Mouse (Mus musculus) cerebellum, adult 18-20 months (tissue): ENCODE measurements at regions not wholly inside any gene's neighbourhood (a gene's known extent, or its start where the extent isn't known, plus 50 kb on each side); places are given as distances from the start of the nearest gene placed in this dataset.
A peak's percentile ranks its signal among the peaks of the same experiment; 100 is the strongest.

Experiments used
- DNase-seq, 2 experiments: peaks; one replicate each; pipeline ENCODE4 v3.0.0; 2021

DNA sequence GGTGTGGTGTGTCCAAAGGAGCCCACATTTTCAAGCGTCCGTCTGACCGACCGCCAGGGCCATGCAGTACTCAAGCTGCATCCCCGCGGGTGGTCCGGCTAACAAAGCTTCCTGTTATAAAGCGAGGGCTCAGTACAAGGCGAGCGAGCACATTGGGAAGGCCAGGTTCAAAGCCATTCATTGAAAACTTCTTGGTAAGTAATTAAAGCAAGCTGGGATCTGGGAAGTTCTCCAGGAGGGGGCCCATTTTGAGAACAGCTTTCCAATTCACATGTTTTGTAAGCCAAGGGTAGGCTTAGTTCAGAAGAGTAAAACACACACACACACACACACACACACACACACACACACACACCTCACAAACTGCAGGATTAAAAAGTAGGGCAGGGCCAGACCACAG, 57.3 kb upstream of the Prep start:
- DNase-seq: no peak

DNA sequence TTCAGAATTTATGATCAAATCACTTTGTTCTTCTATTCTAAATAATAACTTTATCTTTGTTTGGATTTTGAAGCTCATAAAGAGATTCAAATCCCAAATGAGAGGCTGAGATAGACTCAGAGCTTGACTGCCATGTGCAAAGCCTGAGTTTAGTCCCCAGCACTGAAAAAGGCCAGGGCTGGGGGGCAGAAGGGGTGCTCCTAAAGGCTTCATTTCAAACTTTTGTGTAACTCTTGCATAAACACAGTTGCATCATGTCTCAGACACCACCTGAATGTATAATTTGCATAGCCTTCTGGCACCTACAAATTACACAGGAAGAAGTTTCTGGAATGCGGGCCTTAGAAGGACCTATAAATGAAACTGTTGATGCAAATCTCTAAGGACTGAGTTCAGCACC, 57.8 kb upstream of the Prep start:
- no peak for DNase-seq

DNA sequence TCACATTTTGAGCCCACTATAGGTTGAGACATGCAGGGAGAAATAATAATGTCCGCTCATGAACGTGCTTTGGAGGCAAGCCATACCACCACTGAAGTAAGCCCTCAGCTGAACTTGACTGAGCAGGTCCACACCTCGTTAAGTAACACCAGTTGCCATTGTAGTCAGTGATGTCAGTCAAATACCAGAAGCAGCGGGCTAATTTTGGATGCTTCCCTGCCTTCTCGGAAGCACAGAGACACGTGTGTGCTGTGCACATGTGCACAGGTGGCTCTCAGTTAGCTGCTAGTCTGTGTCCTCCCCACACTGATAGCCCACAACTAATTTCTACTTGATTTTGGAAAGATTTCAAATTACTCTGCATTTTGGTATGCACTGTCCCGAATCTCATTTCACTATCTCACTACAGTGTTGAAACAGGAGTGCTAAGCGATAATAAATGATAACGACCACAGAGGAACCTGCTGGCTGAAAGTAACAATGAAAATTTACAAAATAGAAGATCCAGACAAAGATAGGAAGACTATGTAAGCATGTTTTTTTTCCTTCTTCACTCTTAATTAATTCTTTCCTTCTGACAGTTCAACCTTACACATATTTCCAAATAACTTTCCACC, 62.9 kb upstream of the Prep start:
- DNase-seq: no peak

DNA sequence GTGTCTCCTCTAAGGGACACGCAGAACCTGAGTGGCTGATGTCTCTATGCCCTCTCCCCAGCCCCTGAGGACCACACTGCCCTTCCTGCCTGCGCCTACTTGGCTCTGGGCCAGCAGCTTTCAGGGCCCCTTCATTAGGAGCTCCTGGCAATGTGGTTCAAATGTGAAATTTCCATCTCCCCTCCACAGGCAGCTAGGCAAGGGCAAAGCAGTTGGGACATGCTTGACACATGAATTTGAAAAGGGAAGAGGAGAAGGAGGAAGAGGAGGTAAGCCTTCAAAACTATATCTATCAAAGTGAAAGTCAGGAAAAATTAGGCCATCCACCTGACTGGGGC, 63.7 kb upstream of the Prep start:
- no peak for DNase-seq

DNA sequence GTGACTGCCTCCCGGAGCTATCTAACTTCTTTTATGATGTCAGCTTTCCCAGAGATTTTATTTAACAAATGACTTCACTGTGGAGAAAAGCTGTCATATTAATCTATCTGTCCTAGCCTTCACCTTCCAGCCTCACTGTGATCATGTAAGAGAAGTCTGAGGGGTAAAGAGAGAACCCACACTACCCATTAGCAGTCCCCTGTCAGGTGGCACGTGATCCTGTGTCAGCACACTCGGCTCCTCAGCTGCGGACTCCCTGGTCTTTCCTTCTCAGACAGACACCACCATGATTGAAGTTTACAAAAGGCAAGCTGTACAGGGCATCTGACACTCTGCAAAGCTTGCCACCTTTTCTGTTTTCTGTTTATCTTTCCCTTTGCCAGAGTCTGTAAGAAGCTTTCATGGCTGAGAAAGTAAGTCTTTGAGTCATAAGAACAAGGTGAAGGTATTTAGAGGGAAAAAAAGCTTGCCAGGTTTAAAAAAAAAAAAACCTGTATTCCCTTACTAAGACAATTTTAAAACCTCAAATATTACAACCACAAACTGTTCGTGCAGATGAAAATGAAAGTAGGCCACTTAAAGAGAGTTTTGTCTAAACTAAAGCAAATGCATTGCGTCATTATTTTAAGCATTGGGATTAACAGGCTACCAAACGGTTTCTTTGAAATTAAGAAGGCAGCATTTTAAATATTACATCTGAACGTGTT, 64.2 kb upstream of the Prep start:
- DNase-seq: no peak

DNA sequence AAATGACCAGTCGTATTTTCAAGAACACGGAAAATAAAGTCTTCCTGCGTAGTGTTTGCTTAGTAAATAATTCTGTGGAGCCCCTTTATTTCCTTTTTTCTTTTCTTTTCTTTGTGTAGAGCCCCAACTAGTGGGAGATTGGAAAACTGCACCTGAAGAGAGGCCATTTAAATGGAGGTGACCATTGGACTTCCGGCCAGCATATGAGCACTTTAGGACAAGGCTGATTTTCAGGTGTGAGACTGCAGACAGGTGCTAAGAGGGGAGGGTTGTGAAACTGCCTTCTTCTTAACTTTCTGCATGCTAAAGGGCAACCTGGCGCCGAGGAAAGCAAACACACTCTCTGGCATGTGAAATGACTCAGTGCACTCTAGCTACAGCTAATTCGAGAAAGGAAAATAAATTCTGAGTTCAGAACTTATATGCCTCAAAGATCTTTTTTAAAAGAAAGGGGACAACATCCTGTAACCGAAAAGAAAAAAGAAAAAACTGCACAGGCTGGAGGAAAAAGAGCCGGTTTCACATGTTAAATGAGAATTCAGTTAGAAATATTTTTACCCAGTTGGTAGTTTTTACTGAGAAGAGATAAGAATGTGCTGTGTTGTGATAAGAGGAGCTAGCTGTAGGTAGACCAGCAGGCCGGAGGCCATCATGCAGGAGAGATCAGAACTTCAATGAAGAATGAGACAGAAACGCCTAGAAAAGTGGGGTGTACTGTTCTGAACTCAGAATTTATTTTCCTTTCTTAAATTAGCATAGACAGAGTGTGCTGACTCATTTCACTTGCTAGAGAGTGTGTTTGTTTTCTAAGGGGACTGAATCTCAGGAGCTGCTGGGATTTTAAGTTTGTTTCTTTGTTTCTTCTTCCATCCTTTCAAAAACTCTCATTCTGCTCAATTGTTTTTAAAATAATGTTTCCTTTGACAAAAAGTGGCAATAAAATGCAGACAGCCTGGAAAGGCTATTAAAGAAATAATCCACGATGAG, 65.8 kb upstream of the Prep start:
- DNase-seq: peak; percentile 8 to 9

DNA sequence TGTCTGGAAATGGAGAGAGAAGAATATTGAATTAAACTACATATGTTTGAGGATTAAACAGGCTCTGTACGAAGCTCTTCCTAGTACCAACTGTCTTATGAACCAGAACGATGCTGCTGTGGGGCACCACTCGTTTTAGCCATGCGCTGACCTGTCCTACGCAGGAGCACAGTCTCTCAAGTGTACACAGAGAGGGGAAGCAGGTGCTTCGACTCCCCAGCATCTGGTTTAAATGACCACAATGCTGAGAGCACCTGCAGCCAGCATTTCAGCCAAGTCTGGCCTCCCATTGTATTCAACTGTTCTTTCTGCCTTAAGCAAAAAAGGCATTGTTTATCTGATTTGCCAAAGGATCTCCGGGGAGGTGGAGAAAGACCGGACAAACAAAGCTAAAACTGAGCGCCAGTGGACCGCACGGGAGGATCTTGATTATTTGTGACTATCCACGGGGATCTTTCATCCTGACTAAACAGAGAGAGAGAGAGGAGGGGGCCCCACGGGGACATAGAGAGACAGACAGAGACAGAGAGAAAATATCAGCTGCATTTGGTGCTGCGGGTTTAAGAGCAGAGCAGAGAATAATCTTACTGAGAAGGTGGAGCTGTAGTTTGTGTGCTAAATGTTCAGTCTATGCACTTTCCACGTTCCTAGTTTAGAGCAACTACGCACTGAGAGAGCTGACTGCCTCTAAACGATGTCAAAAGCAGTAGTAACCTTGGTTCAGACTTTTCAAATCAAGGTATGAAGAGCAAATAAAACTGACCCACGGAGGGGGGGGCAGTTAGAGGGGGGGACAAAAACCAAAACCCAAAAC, 66.8 kb upstream of the Prep start:
- no peak for DNase-seq

DNA sequence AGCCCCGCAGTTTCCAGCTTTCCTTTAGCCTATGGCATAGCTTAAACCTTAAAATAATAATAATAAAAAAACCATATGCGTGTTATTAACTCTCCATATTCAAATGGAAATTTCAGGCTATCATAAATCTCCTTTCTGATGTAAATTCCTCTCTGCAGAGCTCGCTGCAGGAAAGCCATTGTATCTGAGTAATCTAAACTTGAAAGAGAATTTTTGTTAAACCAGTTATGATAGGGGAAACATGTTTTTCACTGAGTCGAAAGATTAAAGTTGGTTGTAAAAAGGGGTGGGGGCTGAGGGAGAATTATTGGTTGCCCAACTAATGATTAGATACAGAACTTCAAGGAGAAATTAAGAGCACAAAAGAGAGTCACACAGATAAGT, 69.1 kb upstream of the Prep start:
- DNase-seq: no peak

DNA sequence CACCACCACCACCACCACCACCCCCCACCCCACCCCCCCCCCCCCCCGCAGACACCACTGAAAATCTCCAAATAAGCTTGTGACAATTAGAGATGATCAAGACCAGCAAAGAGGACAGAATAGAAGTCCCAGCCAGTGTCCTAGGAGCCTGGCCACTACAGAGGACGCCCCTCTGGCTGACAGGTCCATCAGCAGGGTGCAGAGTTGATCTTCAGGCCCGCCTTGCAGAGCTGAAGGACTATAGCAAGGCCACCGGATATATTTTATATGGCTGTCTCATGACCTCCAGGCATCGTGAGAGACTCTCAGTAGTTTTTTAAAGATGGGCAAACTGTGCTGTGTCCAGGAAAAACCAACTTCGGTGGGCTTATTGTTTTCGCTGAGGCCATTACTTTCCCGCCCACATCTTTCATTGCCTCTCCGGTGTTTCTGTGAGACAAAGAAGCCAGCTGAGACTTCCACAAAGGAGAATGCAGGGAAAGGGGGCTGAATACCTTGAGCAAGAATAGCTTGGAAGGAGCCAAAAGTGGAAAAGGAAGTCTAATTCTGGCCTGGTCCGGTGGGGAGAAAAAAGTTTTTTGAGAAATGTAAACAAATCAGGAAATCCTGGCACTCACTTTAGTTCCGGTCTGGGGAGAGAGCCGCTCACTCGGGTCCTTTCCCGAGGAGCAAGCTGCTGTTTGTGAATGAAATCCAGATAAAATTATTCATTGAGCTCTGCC, 69.7 kb upstream of the Prep start:
- no peak for DNase-seq

DNA sequence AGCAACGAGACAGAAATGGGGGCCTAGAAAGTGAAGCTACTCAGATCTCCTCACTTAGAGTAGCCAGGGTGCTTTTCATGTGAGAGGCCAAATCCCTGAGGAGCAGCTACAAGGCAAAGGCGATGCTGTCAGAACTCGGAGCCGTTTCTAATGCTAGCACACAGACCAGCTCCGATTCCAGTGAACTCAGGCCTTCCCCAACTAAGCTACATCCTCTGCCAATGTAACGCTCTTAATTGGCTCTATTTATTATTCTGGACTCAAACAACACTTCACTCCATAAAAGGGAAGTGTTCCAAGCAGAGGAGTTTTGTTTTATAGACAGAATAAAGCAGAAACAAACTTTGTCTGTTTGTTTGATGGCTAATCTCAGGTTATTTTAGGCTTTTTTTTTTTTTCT, 71.2 kb upstream of the Prep start:
- no peak for DNase-seq

DNA sequence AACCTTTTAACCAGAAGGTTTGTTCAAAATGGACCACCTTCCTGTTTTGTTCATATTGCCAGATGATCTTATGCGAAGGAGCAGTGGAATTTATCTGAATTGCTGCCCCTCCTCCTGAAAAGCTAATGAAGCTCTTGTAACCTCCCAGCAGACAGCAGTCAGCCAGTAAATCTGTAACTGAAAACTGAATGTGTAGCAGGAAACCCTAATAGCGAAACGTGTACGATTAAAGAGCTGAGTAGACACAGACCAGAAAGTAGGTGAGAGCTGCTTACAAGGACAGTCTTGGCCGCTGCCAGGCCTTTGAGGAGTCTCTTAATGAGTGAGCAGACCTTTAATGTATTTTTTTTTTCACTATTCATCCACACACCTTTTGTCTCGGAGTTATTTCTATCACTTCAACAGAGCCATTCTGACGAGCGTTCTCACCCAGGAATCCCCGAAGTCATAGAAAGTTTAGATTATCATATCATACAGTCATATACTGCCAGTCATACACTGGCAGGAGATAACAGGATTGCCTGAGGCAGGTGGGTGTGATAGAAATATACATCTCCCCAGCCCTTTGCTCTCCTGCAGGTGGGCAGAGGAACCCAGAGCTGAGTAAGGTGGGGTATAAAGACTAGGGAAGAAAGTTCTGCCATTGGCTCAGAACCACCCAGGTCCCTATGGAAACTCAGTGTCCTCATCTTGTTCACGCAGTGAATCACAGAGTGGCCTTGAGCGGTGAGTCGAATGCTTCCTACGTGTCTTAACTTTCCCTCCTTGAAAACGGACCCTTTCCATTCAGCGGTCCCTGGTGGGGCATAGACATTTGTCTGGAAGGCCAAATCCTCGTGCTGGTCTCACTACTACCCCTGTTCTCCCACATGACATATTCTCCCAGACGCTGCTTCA, 72.4 kb upstream of the Prep start:
- no peak for DNase-seq

DNA sequence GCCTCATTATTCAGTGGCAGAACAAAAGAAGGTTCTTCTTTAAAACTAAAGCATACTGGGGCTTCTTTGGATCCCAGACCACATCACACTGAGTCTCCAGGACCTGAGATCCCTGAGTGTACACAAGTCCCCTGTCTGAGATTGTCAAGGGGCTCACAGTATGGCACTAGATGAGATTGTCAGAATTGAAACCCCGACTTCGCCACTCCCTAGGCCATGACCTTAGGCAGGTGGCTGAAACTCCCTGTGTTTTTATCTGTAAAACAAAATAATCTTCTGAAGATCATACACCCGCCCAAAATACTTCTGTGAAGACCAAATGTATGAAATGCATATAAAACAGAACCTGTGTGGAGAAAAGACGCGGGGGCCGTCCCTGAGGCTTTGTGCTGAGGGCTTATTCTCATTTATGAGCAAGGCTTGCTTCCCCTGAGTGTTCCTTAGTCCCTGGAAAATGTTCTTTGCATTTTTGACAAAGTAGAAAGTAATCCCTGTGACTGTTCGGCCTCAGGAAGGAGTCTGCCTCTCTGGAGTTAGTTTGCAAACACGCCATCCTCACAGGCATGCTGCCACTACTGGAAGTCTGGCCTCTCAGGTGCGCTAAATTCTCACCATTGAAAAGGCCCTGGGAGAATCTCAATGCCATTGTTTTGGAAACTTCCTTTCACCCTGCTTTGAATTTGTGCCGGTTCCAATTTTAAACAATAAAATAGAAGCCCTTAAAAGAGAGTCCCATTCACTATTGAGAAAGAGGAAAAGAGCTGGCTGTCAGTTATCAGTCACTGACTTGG, 73.3 kb upstream of the Prep start:
- no peak for DNase-seq

DNA sequence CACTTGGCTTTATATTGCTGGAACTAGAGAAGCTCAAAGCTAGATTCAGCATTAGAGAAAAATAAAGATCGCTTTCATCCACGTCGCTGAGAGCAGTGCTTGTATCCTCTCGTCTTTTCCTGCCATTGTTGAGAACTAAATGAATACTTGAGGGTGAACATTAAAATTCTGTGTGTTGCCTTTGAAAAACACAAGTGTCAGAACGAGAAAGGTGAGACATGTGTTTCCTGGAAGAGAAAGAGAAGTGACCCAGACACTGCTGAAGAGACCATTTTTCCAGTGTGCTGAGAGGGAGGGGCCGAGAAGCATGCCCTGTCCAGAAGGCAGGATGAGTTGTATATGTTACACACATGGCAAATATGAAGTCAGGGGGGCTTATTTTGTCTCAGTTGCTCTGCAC, 77.5 kb upstream of the Prep start:
- DNase-seq: no peak

DNA sequence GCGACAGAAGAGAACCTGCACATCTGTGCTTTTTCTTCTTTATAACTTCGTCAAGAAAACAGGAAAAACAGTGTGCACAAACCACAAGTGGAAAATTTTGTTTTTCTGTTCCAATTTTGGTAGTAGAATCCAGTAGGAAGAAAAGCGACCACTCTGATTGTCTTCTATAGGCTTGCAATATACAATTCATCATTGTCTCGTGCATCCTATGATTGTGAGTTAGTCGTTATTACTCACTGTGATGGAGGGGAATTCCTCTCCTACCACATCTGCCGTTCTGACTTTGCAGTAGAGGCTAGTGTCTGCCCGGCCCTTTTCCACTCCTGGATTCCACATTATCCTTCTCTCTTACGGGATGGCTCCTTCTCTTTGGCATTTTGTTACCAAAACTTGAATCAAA, 78.2 kb upstream of the Prep start:
- DNase-seq: no peak

DNA sequence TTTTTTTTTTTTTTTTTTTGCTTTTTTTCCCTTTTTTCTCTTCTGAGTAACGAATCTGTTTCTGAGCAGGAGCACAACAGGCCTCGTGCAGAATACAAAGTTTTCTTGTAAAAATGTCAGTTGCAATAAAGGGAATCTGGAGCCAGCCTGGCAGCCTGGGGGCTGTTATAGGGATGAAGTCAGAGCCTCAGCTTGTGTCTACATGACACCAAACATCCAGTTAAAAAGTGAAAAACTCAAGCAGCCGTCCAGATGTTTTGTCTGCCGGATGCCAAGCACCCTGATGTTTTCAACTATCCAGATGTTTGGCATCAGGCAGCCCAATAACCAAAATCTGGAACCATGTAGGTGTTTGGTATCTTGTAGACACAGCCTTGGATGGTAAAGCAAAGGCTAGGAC, 79.4 kb upstream of the Prep start:
- no peak for DNase-seq

DNA sequence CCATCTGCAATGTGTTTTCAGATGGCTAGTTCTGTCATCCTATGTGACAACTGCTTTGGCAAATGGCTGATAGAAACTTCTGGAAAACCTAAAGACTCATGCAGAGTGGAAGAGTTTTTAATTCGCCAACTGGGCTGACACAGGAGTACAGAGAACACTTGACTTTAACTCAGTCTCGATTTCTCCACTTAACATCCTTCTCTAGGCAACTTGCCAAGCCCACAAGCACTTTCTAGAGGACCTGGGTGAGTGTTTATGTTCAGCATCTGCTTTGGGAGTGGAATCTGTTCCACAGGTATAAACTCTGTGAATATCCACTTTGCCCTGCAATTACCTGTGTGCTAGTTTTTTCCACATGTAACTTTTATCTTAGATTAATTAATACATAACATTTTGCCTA, 85.1 kb upstream of the Prep start:
- DNase-seq: no peak

DNA sequence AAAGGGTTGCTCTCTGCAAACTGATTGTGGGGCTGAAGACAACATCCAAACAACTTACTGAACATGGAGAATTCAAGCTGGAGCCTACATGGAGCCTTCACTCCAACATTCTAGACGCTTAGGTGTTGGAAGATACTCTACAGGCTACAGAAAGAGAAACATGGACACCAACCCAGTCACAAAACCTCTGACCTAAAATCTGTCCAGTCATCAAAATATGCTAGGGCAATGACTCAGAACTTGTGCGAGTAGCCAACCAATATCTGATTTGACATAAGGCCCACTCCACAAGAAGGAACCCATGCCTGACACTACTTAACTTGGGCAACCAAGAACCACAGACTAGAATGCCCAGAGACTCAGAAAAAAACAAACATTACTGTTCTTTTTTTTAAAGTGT, 90.2 kb upstream of the Prep start:
- no peak for DNase-seq

DNA sequence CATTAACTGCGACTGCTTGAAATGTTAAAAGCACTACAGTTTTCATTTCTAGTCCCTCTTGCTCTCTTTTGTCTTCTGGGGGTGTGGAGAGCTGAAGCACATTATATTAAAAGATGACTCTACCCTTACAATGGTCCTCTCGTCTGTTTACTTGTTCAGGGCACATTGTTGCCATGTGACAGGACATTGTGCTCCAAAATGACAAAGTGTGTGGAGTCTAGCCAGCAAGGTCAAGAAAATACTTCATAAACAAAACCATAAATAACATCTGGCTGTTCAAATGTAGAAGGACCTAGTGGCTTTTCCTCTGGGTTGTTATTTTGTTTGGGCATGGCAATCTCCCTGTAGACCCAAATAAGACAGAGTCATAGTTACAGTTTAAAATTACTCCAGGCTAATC, 95.1 kb upstream of the Prep start:
- DNase-seq: no peak

DNA sequence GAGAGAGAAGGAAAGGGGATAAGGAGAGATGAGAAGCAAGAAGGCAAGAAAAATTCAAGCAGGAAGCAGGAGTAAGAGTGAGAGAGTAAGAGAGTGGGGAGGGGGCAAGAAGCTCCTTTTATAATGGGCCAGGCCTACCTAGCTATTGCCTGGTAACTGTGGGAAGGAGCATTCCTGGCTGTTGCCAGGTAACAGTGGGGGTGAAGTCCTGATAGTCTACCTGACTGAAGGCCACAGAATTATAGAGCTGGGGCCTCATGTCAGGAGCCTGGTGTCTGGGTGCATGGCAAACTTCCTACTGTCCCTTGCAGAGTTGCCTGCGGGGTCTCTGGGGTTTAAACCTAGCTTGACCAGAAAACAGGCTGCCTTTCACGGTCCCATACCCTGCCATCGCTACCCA, 107.0 kb upstream of the Prep start:
- DNase-seq: no peak

DNA sequence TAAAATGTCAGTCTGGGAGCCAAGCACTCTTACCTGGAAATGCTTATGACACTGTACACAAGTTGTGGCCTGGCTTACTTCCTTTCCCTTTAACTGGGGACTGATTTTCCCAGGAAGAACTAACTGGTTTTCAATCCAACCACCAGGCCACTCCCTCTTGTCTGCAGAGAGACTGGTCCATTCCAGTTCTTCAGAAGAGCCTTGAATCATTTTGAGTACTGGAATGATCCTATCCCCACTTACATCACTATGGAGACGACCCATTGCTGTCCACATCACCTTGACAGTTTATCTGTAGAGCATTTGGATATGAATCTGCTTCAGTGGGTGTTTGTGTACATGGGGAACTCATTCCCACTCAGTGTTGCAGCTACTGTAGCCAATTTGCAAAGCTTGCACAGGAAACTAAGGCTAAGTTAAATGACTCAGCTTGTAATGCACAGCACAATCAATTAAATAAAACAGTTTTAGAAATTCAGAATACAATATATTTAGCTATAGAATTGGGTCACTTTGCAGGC, 121.7 kb upstream of the Prep start:
- DNase-seq: no peak
